Mouse (Mus musculus): ENCODE results near the gene Ankrd33.

- TF ChIP-seq CTCF (IDR thresholded peaks at IDR 0.05; ENCODE audit: control insufficient read depth, insufficient read depth, low read length) (no peak), POLR2A (IDR thresholded peaks at IDR 0.05; ENCODE audit: borderline replicate concordance, control insufficient read depth, low read depth, low read length) (no peak)
These were observed 11.8 kb upstream of the Ankrd33 start for GRCm38 (mm10) chr15:101103605-101104304.
